ENCODE assay signal across 8 mouse cellular contexts in the genomic region with DNA sequence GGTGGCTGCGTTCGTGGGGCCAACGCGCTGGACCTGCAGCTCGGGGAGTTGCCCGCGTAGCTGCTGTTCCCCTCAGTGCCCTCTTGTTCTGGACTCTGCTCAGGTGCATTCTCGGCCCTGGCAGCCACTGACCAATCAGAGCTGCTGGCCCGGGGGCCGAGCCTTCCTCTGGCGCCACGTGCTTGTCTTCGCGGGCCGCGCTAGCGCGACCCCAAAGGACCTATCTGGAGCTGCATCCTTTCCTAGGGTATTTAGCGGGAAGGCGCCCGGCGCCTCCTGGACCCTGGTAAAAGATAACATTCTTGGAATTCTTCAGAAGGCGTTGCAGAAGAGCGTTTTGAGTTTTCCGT. TPM values are rescaled to one million over a fixed set of nuclear protein-coding genes. Genes with fewer than 3 reads are reported as not detected.
DNase-seq lines count a peak whose midpoint lies in the region; ATAC-seq and TF ChIP-seq lines count a peak whose summit lies in the region.

No protein-coding gene starts in this region.

- H3K36me3 ChIP-seq in E14TG2a.4 (ENCODE audit: insufficient read depth, low read length), result peaks cover 35% of the 10 kb centered on the region
- no peaks in the 10 kb centered on the region for H3K36me3 ChIP-seq in embryonic facial prominence, embryonic 11.5 days (replicated peaks; ENCODE audit: control insufficient read depth, insufficient read depth, low read depth, low read length)
- H3K36me3 ChIP-seq in heart, embryonic 10.5 days, result 0 out of 2 replicates have a peak, but pooled peaks cover 9% of the 10 kb centered on the region
- no peaks in the 10 kb centered on the region for H3K36me3 ChIP-seq in neural tube, embryonic 15.5 days

- peaks cover 56% of the 10 kb centered on the region for H3K4me1 ChIP-seq in E14TG2a.4 (replicated peaks; ENCODE audit: low read depth, low read length)
- no peaks in the 10 kb centered on the region for H3K4me1 ChIP-seq in embryonic facial prominence, embryonic 11.5 days (ENCODE audit: control insufficient read depth, insufficient read depth, low read length)
- peaks cover 24% of the 10 kb centered on the region for H3K4me1 ChIP-seq in heart, embryonic 10.5 days
- peaks cover 15% of the 10 kb centered on the region for H3K4me1 ChIP-seq in neural tube, embryonic 15.5 days

- H3K4me3 ChIP-seq in E14TG2a.4 (replicated peaks; ENCODE audit: low read length), result peak overlapping the region; percentile 99
- H3K4me3 ChIP-seq in embryonic facial prominence, embryonic 11.5 days (ENCODE audit: low read depth, low read length), result peak overlapping the region; percentile 78
- peak overlapping the region; percentile 90 for H3K4me3 ChIP-seq in heart, embryonic 10.5 days
- peak overlapping the region; percentile 72 for H3K4me3 ChIP-seq in neural tube, embryonic 15.5 days (replicated peaks)

- H3K27ac ChIP-seq in embryonic facial prominence, embryonic 11.5 days (replicated peaks; ENCODE audit: low read depth, low read length), result peak overlapping the region; percentile 63; the same call in 1 of the 2 replicates
- peak overlapping the region; percentile 97 for H3K27ac ChIP-seq in heart, embryonic 10.5 days
- H3K27ac ChIP-seq in neural tube, embryonic 15.5 days (replicated peaks), result peak overlapping the region; percentile 92

- no peaks in the 10 kb centered on the region for H3K9me3 ChIP-seq in E14TG2a.4 (ENCODE audit: low read length)
- no peaks in the 10 kb centered on the region for H3K9me3 ChIP-seq in embryonic facial prominence, embryonic 11.5 days (replicated peaks; ENCODE audit: control insufficient read depth, low read length)
- no peaks in the 10 kb centered on the region for H3K9me3 ChIP-seq in heart, embryonic 10.5 days
- no peaks in the 10 kb centered on the region for H3K9me3 ChIP-seq in neural tube, embryonic 15.5 days (replicated peaks)

- DNase-seq in R1 (ENCODE audit: low read depth, low spot score), result peak; percentile 93
- peak; percentile 85 for DNase-seq in embryonic facial prominence, embryonic 11.5 days (ENCODE audit: low spot score)
- peak; percentile 93 for DNase-seq in heart, embryonic 10.5 days (ENCODE audit: low spot score)
- peak; percentile 91 to 93 for DNase-seq in kidney, adult 8-10 months
- peak; percentile 74 to 77 for DNase-seq in lung, adult 18-20 months
- DNase-seq in adipocyte (ENCODE audit: low spot score), result no peak

- TF ChIP-seq CTCF in E14TG2a.4 (conservative IDR thresholded peaks at IDR 0.05; ENCODE audit: low read length), result no peak

- peak; percentile 85 for ATAC-seq in embryonic facial prominence, embryonic 11.5 days (replicated peaks; ENCODE audit: insufficient number of reproducible peaks, low FRiP score, low TSS enrichment, low read depth)
- peak; percentile 82 for ATAC-seq in neural tube, embryonic 15.5 days (ENCODE audit: low FRiP score)

- WGBS in embryonic facial prominence, embryonic 11.5 days, result under 1% methylated on average over 25 of the region's 25 CpGs
- WGBS in heart, embryonic 10.5 days, result under 1% methylated on average over 25 of the region's 25 CpGs
- 0% methylated on average over 25 of the region's 25 CpGs for WGBS in neural tube, embryonic 15.5 days

- peak overlapping the region; percentile 63 for H3K9ac ChIP-seq in embryonic facial prominence, embryonic 11.5 days (replicated peaks; ENCODE audit: low read length)
- H3K9ac ChIP-seq in neural tube, embryonic 15.5 days (replicated peaks), result peak overlapping the region; percentile 59

- H3K27me3 ChIP-seq in E14TG2a.4 (ENCODE audit: insufficient read depth, low read length), result no peaks in the 10 kb centered on the region
- H3K27me3 ChIP-seq in embryonic facial prominence, embryonic 11.5 days (ENCODE audit: control insufficient read depth, insufficient read depth, low read length), result no peaks in the 10 kb centered on the region
- no peaks in the 10 kb centered on the region for H3K27me3 ChIP-seq in heart, embryonic 10.5 days (ENCODE audit: insufficient read depth, poor library complexity, severe bottlenecking)
- no peaks in the 10 kb centered on the region for H3K27me3 ChIP-seq in neural tube, embryonic 15.5 days (replicated peaks)

- H3K4me2 ChIP-seq in embryonic facial prominence, embryonic 11.5 days (ENCODE audit: low read depth, low read length), result peak overlapping the region; percentile 85
- H3K4me2 ChIP-seq in neural tube, embryonic 15.5 days, result peak overlapping the region; percentile 98

RNA-seq across cellular contexts. Expression of gene Adk, which starts 0.4 kb away (rescaled TPM):
- polyA plus RNA-seq in embryonic facial prominence, embryonic 11.5 days (2014; fragmentation: Nextera tagmentation; extraction: Ambion mirVana), result 152 and 178 TPM in 2 replicates
- polyA plus RNA-seq in heart, embryonic 10.5 days (2016; fragmentation: Nextera tagmentation; extraction: Ambion mirVana), result 275 and 312 TPM in 2 replicates
- polyA plus RNA-seq in neural tube, embryonic 15.5 days (2015; fragmentation: Nextera tagmentation; extraction: Ambion mirVana), result 40.0 and 62.1 TPM in 2 replicates

RNA-seq across cellular contexts. Expression of gene Ap3m1, which starts 0.4 kb away (rescaled TPM):
- 111 and 118 TPM in 2 replicates for polyA plus RNA-seq in embryonic facial prominence, embryonic 11.5 days (2014; fragmentation: Nextera tagmentation; extraction: Ambion mirVana)
- polyA plus RNA-seq in heart, embryonic 10.5 days (2016; fragmentation: Nextera tagmentation; extraction: Ambion mirVana), result 82.2 and 89.2 TPM in 2 replicates
- polyA plus RNA-seq in neural tube, embryonic 15.5 days (2015; fragmentation: Nextera tagmentation; extraction: Ambion mirVana), result 73.8 and 74.6 TPM in 2 replicates
